Mouse (Mus musculus): ENCODE measurements around the gene Ate1. TPM values are rescaled to one million over a fixed set of nuclear protein-coding genes. Genes with fewer than 3 reads are reported as not detected.

The Ate1 gene
- polyA plus RNA-seq, 1 experiment: 13.7 TPM

DNA sequence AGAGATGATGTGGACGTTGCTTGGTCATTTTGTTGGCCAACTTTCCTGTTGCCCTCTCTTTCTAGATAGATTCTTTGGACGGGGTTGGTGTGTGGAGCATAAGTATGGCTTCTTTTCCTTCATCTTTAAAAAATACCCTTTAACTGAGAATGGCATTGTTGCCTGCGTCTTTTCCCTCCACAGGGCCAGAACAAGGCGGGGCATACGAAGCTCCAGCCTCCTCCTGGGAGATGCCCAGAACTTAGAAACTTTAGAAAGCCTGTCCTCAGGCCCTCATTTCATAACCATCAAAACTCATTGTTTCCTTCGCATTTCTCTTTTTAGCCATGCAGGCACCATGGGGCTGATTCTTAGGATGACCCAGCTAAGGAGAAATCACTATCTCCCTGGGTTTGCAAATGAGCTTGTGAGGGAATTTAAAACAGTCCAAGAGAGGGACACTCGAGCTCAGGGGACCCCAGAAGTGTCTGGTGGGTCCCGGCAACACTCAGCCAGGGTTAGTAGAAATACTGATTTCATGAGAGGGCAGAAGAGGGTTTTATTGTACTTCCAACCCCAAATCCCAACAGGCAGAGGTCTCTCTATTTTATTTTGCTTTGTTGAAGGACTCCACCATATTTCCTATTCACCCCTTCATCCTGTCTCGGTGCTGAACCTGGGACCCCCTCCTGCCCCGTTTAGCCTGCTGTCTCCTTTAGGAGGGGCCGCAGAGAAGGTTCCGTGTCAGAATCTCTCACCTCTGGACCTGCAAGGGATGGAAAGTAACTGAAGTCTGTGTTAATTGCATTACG is 151.9 kb downstream of the Ate1 start:
- no peak overlapping the region for H3K27ac ChIP-seq (ENCODE audit: control insufficient read depth, insufficient read depth, low read depth, low read length, poor library complexity)
- TF ChIP-seq POLR2A (IDR thresholded peaks at IDR 0.05; ENCODE audit: borderline replicate concordance, control insufficient read depth, low read depth, low read length): no peak
- no peak for TF ChIP-seq CTCF (IDR thresholded peaks at IDR 0.05; ENCODE audit: control insufficient read depth, insufficient read depth, low read length)
- H3K4me3 ChIP-seq (replicated peaks; ENCODE audit: control insufficient read depth, low read depth, low read length): no peak overlapping the region
- WGBS: 68% methylated on average over 13 of the region's 13 CpGs
- no peaks in the 10 kb centered on the region for H3K4me1 ChIP-seq (ENCODE audit: control insufficient read depth, insufficient read depth, low read length)

DNA sequence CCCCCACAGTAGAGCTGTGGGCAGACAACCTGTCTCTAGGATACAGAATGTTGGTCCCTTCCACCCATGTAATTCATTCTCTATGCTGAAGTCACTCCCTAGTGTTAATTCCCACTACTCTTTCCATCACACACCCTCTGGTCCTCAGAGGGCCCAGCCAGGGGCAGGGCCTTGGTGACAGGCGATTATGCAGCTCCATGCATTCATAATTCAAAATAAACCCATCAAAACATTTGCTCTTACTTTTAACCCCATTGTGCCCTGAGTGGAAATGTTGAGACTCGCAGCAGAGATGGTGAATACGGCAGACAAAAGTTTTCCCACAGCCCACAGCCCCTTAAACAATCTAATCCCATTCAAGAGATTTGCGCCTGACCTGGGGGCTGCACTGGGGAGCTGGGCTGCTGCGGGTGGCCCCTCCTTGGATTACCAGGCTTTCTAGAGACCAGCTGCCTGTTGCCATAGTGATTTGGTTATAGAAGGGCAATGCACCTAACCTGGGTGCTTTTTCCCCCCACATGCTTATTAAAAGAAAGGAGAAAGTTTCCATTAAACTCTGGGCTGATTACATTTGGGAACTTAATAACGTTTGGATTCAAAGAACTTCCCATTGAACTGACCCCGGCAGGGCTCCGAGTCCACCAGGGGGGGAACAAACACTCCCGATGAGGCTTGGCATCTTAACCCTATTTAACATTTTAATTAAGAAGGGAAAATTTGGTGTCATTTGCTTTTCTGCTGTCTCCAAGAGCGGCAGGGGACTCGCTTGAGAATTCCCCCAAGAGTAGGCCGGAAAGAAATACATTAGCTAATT is 152.7 kb downstream of the Ate1 start:
- no peaks in the 10 kb centered on the region for H3K4me1 ChIP-seq (ENCODE audit: control insufficient read depth, insufficient read depth, low read length)
- no peak for TF ChIP-seq POLR2A (IDR thresholded peaks at IDR 0.05; ENCODE audit: borderline replicate concordance, control insufficient read depth, low read depth, low read length)
- no peak for TF ChIP-seq CTCF (IDR thresholded peaks at IDR 0.05; ENCODE audit: control insufficient read depth, insufficient read depth, low read length)
- WGBS: 77% methylated on average over 12 of the region's 12 CpGs
- H3K4me3 ChIP-seq (replicated peaks; ENCODE audit: control insufficient read depth, low read depth, low read length): no peak overlapping the region
- H3K27ac ChIP-seq (ENCODE audit: control insufficient read depth, insufficient read depth, low read depth, low read length, poor library complexity): no peak overlapping the region

DNA sequence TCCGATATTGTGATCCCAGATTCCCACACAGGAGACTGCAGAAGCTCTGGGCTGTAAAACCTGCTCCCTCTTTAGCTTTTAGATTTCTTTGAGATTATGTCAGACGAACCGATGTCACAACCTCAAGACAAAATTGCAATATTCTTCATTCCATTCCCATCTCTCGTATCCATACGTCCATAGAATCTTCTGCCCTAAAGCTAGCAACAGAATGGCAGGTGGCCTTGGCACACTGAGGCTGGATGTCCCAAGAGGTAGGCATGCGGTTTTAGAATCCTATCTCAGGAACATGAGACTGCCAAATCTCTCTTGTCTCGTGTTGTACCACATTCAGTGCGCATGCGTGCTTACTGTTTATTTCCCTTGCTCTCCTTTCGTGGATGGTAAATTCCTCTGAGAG is 154.5 kb downstream of the Ate1 start:
- TF ChIP-seq CTCF (IDR thresholded peaks at IDR 0.05; ENCODE audit: control insufficient read depth, insufficient read depth, low read length) (no peak), POLR2A (IDR thresholded peaks at IDR 0.05; ENCODE audit: borderline replicate concordance, control insufficient read depth, low read depth, low read length) (no peak)
- 92% methylated on average over 10 of the region's 10 CpGs for WGBS
- no peak overlapping the region for H3K4me3 ChIP-seq (replicated peaks; ENCODE audit: control insufficient read depth, low read depth, low read length)
- H3K4me1 ChIP-seq (ENCODE audit: control insufficient read depth, insufficient read depth, low read length): no peaks in the 10 kb centered on the region
- no peak overlapping the region for H3K27ac ChIP-seq (ENCODE audit: control insufficient read depth, insufficient read depth, low read depth, low read length, poor library complexity)

Other genes starting within 250 kb of the Ate1 start
- gene Nsmce4a, start 52.7 kb upstream of the Ate1 start, polyA plus RNA-seq (2011; ENCODE audit: insufficient read depth, insufficient read length, low replicate concordance, missing spikeins): 63.4 and 84.2 TPM in 2 replicates
- gene Tacc2, start 57.1 kb upstream of the Ate1 start, polyA plus RNA-seq (2011; ENCODE audit: insufficient read depth, insufficient read length, low replicate concordance, missing spikeins): 4.4 and 12.0 TPM in 2 replicates